Mouse (Mus musculus): ENCODE measurements at regions not wholly inside any gene's neighbourhood (a gene's known extent, or its start where the extent isn't known, plus 50 kb on each side); places are given as distances from the start of the nearest gene placed in this dataset.

- DNase-seq (ENCODE audit: low spot score), result no peak
Measured at GRCm38 (mm10) chr8:127662776-127663499, 599.2 kb downstream of the Pard3 start.

GRCm38 (mm10) chr8:127666606-127667005 is 602.9 kb downstream of the Pard3 start:
- DNase-seq (ENCODE audit: low spot score), result peak; percentile 19

GRCm38 (mm10) chr8:127668991-127669390 is 605.3 kb downstream of the Pard3 start:
- DNase-seq (ENCODE audit: low spot score), result no peak

- no peak for DNase-seq (ENCODE audit: low spot score)
Measured at GRCm38 (mm10) chr8:127674063-127674462, 610.4 kb downstream of the Pard3 start.

GRCm38 (mm10) chr8:127675377-127675776 is 611.7 kb downstream of the Pard3 start:
- no peak for DNase-seq (ENCODE audit: low spot score)

- no peak for DNase-seq (ENCODE audit: low spot score)
Measured at GRCm38 (mm10) chr8:127680205-127680604, 616.5 kb downstream of the Pard3 start.

GRCm38 (mm10) chr8:127684213-127684612 is 620.5 kb downstream of the Pard3 start:
- DNase-seq (ENCODE audit: low spot score), result no peak

GRCm38 (mm10) chr8:127690792-127691191 is 627.1 kb downstream of the Pard3 start:
- DNase-seq (ENCODE audit: low spot score), result no peak

- DNase-seq (ENCODE audit: low spot score), result peak; percentile 35
Measured at GRCm38 (mm10) chr8:127698404-127698803, 634.7 kb downstream of the Pard3 start.

- DNase-seq (ENCODE audit: low spot score), result no peak
Measured at GRCm38 (mm10) chr8:127704406-127704805, 640.7 kb downstream of the Pard3 start.

- peak; percentile 1 for DNase-seq (ENCODE audit: low spot score)
Measured at GRCm38 (mm10) chr8:127706051-127706835, 642.5 kb downstream of the Pard3 start.

GRCm38 (mm10) chr8:127709439-127709838 is 645.7 kb downstream of the Pard3 start:
- no peak for DNase-seq (ENCODE audit: low spot score)

- no peak for DNase-seq (ENCODE audit: low spot score)
Measured at GRCm38 (mm10) chr8:127715097-127715496, 643.3 kb upstream of the Nrp1 start.

GRCm38 (mm10) chr8:127717969-127718368 is 640.4 kb upstream of the Nrp1 start:
- DNase-seq (ENCODE audit: low spot score), result no peak

- DNase-seq (ENCODE audit: low spot score), result peak; percentile 34
Measured at GRCm38 (mm10) chr8:127719881-127720280, 638.5 kb upstream of the Nrp1 start.

- no peak for DNase-seq (ENCODE audit: low spot score)
Measured at GRCm38 (mm10) chr8:127720593-127721290, 637.7 kb upstream of the Nrp1 start.

GRCm38 (mm10) chr8:127721624-127722023 is 636.8 kb upstream of the Nrp1 start:
- no peak for DNase-seq (ENCODE audit: low spot score)

GRCm38 (mm10) chr8:127734059-127734458 is 624.3 kb upstream of the Nrp1 start:
- no peak for DNase-seq (ENCODE audit: low spot score)

GRCm38 (mm10) chr8:127742236-127742635 is 616.2 kb upstream of the Nrp1 start:
- no peak for DNase-seq (ENCODE audit: low spot score)

- DNase-seq (ENCODE audit: low spot score), result no peak
Measured at GRCm38 (mm10) chr8:127745221-127745620, 613.2 kb upstream of the Nrp1 start.

GRCm38 (mm10) chr8:127746456-127746855 is 611.9 kb upstream of the Nrp1 start:
- no peak for DNase-seq (ENCODE audit: low spot score)

- DNase-seq (ENCODE audit: low spot score), result no peak
Measured at GRCm38 (mm10) chr8:127752871-127753270, 605.5 kb upstream of the Nrp1 start.
